Mouse (Mus musculus): ENCODE data around the gene Samd4b. TPM values are rescaled to one million over a fixed set of nuclear protein-coding genes. Genes with fewer than 3 reads are reported as not detected.
A peak's percentile ranks its signal among the peaks of the same experiment; 100 is the strongest.

The Samd4b gene
- polyA plus RNA-seq, 1 experiment from 2014 or later, result 26.8 TPM

GRCm38 (mm10) chr7:28386007-28386406 lies 211.9 kb downstream of the Samd4b start:
- Histone ChIP-seq H3K36me3 (replicated peaks; ENCODE audit: control insufficient read depth, insufficient read depth) (peaks cover 51% of the 10 kb centered on the region), H3K4me2 (replicated peaks) (no peak overlapping the region), H3K27ac (no peak overlapping the region), H3K4me1 (replicated peaks; ENCODE audit: control insufficient read depth, insufficient read depth, low read length) (peaks cover 15% of the 10 kb centered on the region), H3K27me3 (ENCODE audit: control insufficient read depth, insufficient read depth, low read length) (no peaks in the 10 kb centered on the region), H3K4me3 (replicated peaks; ENCODE audit: low read length) (no peak overlapping the region), H3K9ac (no peak overlapping the region), H3K9me3 (ENCODE audit: control insufficient read depth, low read length) (no peaks in the 10 kb centered on the region)
- ATAC-seq (ENCODE audit: low FRiP score) (no peak), DNase-seq (ENCODE audit: low spot score) (no peak)
- WGBS, result 91% methylated on average over 7 of the region's 7 CpGs

GRCm38 (mm10) chr7:28385196-28385595 lies 212.7 kb downstream of the Samd4b start:
- Histone ChIP-seq H3K4me2 (replicated peaks) (no peak overlapping the region), H3K36me3 (replicated peaks; ENCODE audit: control insufficient read depth, insufficient read depth) (peaks cover 43% of the 10 kb centered on the region)
- WGBS, result 93% methylated on average over 9 of the region's 9 CpGs

GRCm38 (mm10) chr7:28384162-28384561 lies 213.8 kb downstream of the Samd4b start:
- H3K36me3 ChIP-seq (replicated peaks; ENCODE audit: control insufficient read depth, insufficient read depth), result peaks cover 34% of the 10 kb centered on the region
- H3K27ac ChIP-seq, result no peak overlapping the region
- no peak overlapping the region for H3K4me3 ChIP-seq (replicated peaks; ENCODE audit: low read length)
- 85% methylated on average over 6 of the region's 6 CpGs for WGBS
- H3K4me2 ChIP-seq (replicated peaks), result no peak overlapping the region
- no peak overlapping the region for H3K9ac ChIP-seq
- H3K9me3 ChIP-seq (ENCODE audit: control insufficient read depth, low read length), result no peaks in the 10 kb centered on the region
- no peak for DNase-seq (ENCODE audit: low spot score)
- H3K4me1 ChIP-seq (replicated peaks; ENCODE audit: control insufficient read depth, insufficient read depth, low read length), result peaks cover 17% of the 10 kb centered on the region
- H3K27me3 ChIP-seq (ENCODE audit: control insufficient read depth, insufficient read depth, low read length), result no peaks in the 10 kb centered on the region
- ATAC-seq (ENCODE audit: low FRiP score), result no peak

More at GRCm38 (mm10) chr7:28385196-28385595, 212.7 kb downstream of the Samd4b start:
- Histone ChIP-seq H3K4me1 (replicated peaks; ENCODE audit: control insufficient read depth, insufficient read depth, low read length) (peaks cover 17% of the 10 kb centered on the region), H3K9me3 (ENCODE audit: control insufficient read depth, low read length) (no peaks in the 10 kb centered on the region), H3K27me3 (ENCODE audit: control insufficient read depth, insufficient read depth, low read length) (no peaks in the 10 kb centered on the region), H3K4me3 (replicated peaks; ENCODE audit: low read length) (no peak overlapping the region), H3K9ac (no peak overlapping the region), H3K27ac (no peak overlapping the region)
- ATAC-seq (ENCODE audit: low FRiP score), result no peak
- DNase-seq (ENCODE audit: low spot score), result no peak

GRCm38 (mm10) chr7:28383606-28384005 lies 214.3 kb downstream of the Samd4b start:
- ATAC-seq (ENCODE audit: low FRiP score), result no peak
- H3K27me3 ChIP-seq (ENCODE audit: control insufficient read depth, insufficient read depth, low read length), result no peaks in the 10 kb centered on the region
- H3K4me1 ChIP-seq (replicated peaks; ENCODE audit: control insufficient read depth, insufficient read depth, low read length), result peaks cover 20% of the 10 kb centered on the region
- H3K4me2 ChIP-seq (replicated peaks), result no peak overlapping the region
- H3K9me3 ChIP-seq (ENCODE audit: control insufficient read depth, low read length), result no peaks in the 10 kb centered on the region
- H3K36me3 ChIP-seq (replicated peaks; ENCODE audit: control insufficient read depth, insufficient read depth), result peaks cover 28% of the 10 kb centered on the region
- no peak overlapping the region for H3K4me3 ChIP-seq (replicated peaks; ENCODE audit: low read length)
- no peak overlapping the region for H3K27ac ChIP-seq
- WGBS, result 86% methylated on average over 4 of the region's 4 CpGs
- no peak overlapping the region for H3K9ac ChIP-seq
- DNase-seq (ENCODE audit: low spot score), result no peak

GRCm38 (mm10) chr7:28382981-28383396 lies 215.0 kb downstream of the Samd4b start:
- DNase-seq (ENCODE audit: low spot score) (no peak), ATAC-seq (ENCODE audit: low FRiP score) (no peak)
- no peak overlapping the region for H3K4me3 ChIP-seq (replicated peaks; ENCODE audit: low read length)
- H3K27ac ChIP-seq, result no peak overlapping the region; the same call in 1 of the 2 replicates
- H3K27me3 ChIP-seq (ENCODE audit: control insufficient read depth, insufficient read depth, low read length), result no peaks in the 10 kb centered on the region
- no peaks in the 10 kb centered on the region for H3K9me3 ChIP-seq (ENCODE audit: control insufficient read depth, low read length)
- 0 out of 2 replicates have a peak overlapping the region, but pooled peaks have one; percentile 42 for H3K4me2 ChIP-seq (replicated peaks)
- peaks cover 22% of the 10 kb centered on the region for H3K36me3 ChIP-seq (replicated peaks; ENCODE audit: control insufficient read depth, insufficient read depth)
- WGBS, result 73% methylated on average over 11 of the region's 11 CpGs
- peaks cover 27% of the 10 kb centered on the region for H3K4me1 ChIP-seq (replicated peaks; ENCODE audit: control insufficient read depth, insufficient read depth, low read length)
- H3K9ac ChIP-seq, result no peak overlapping the region

- Histone ChIP-seq H3K9me3 (ENCODE audit: control insufficient read depth, low read length) (no peaks in the 10 kb centered on the region), H3K27ac (no peak overlapping the region; the same call in 1 of the 2 replicates), H3K9ac (no peak overlapping the region), H3K4me1 (replicated peaks; ENCODE audit: control insufficient read depth, insufficient read depth, low read length) (peaks cover 29% of the 10 kb centered on the region), H3K4me3 (replicated peaks; ENCODE audit: low read length) (no peak overlapping the region), H3K4me2 (replicated peaks) (peak overlapping the region; percentile 42), H3K27me3 (ENCODE audit: control insufficient read depth, insufficient read depth, low read length) (no peaks in the 10 kb centered on the region), H3K36me3 (replicated peaks; ENCODE audit: control insufficient read depth, insufficient read depth) (peaks cover 16% of the 10 kb centered on the region; the same call in 1 of the 2 replicates)
- ATAC-seq (ENCODE audit: low FRiP score) (no peak), DNase-seq (ENCODE audit: low spot score) (no peak)
- 63% methylated on average over 10 of the region's 12 CpGs for WGBS
Observed at GRCm38 (mm10) chr7:28382347-28382951, 215.5 kb downstream of the Samd4b start.

- 11% methylated on average over 19 of the region's 20 CpGs for WGBS
Observed at GRCm38 (mm10) chr7:28381938-28382337, 216.0 kb downstream of the Samd4b start.

GRCm38 (mm10) chr7:28381017-28381790 lies 216.7 kb downstream of the Samd4b start:
- Histone ChIP-seq H3K36me3 (replicated peaks; ENCODE audit: control insufficient read depth, insufficient read depth) (peaks cover 11% of the 10 kb centered on the region; the same call in 1 of the 2 replicates), H3K27me3 (ENCODE audit: control insufficient read depth, insufficient read depth, low read length) (no peaks in the 10 kb centered on the region), H3K4me1 (replicated peaks; ENCODE audit: control insufficient read depth, insufficient read depth, low read length) (peaks cover 33% of the 10 kb centered on the region), H3K4me3 (replicated peaks; ENCODE audit: low read length) (0 out of 2 replicates have a peak overlapping the region, but pooled peaks have one; percentile 1), H3K27ac (peak overlapping the region; percentile 76), H3K4me2 (replicated peaks) (peak overlapping the region; percentile 42), H3K9ac (peak overlapping the region; percentile 39), H3K9me3 (ENCODE audit: control insufficient read depth, low read length) (no peaks in the 10 kb centered on the region)
- ATAC-seq (ENCODE audit: low FRiP score), result no peak
- peak; percentile 45 for DNase-seq (ENCODE audit: low spot score)
- WGBS, result 7% methylated on average over 30 of the region's 30 CpGs

More at GRCm38 (mm10) chr7:28381938-28382337, 216.0 kb downstream of the Samd4b start:
- DNase-seq (ENCODE audit: low spot score) (no peak), ATAC-seq (ENCODE audit: low FRiP score) (no peak)
- Histone ChIP-seq H3K4me3 (replicated peaks; ENCODE audit: low read length) (0 out of 2 replicates have a peak overlapping the region, but pooled peaks have one; percentile 1), H3K9me3 (ENCODE audit: control insufficient read depth, low read length) (no peaks in the 10 kb centered on the region), H3K36me3 (replicated peaks; ENCODE audit: control insufficient read depth, insufficient read depth) (peaks cover 14% of the 10 kb centered on the region; the same call in 1 of the 2 replicates), H3K4me2 (replicated peaks) (peak overlapping the region; percentile 42), H3K27ac (peak overlapping the region; percentile 76), H3K27me3 (ENCODE audit: control insufficient read depth, insufficient read depth, low read length) (no peaks in the 10 kb centered on the region), H3K9ac (peak overlapping the region; percentile 39), H3K4me1 (replicated peaks; ENCODE audit: control insufficient read depth, insufficient read depth, low read length) (peaks cover 29% of the 10 kb centered on the region)

Measured in hindbrain, embryonic 14.5 days (tissue).